Mouse (Mus musculus) spleen, adult 2 months (tissue): Measurements from ENCODE around the gene Fahd1.

Source experiments
- CTCF ChIP-seq: fragments of 200-500 bp; IDR thresholded peaks from 2 replicates; pipeline ENCODE4 v1.5.1; 2011; ENCODE audit warnings: mild to moderate bottlenecking, inconsistent platforms; ENCODE audit not compliant: insufficient read depth, insufficient read length, insufficient replicate concordance; ENCODE audit errors: extremely low read depth
- POLR2A ChIP-seq: fragments of 200-500 bp; IDR thresholded peaks from 2 replicates; pipeline ENCODE4 v1.6.1; 2011; ENCODE audit warnings: low read depth, low read length, inconsistent platforms

DNA sequence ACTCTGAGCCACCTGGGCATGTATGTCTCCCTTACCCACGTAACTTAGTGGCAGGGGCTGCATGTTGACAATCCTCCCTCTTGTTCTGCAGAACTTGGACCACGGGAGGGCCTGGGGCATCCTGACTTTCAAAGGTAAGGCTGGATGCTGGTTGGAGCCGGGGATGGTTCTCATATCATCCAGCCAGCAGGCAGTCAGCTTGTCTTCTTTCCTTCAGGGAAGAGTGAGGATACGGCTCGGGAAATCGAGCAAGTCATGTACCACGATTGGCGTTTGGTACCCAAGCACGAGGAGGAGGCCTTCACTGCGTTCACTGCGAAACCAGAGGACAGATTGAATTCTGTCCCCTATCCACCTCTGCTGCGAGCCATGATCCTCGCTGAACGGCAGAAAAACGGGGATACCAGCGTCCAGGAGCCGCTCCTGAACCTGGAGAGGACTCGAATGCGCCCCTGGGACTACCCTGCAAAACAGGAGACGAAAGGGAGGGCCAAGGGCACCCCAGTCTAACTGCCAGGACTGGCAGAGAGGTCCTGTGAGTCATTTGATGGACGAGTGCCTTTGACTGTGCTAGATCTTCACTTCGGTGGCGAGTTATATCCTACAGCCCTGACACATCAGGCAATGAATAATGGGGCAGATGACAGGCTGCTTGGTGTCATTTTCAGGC lies 45.5 kb upstream of the Fahd1 start:
- TF ChIP-seq CTCF = no peak
- TF ChIP-seq POLR2A = no peak
